Mouse (Mus musculus) bone marrow macrophage, adult 2 months (primary cell): Measurements from ENCODE around the gene Olfr342.

Experiments
- CTCF ChIP-seq: IDR thresholded peaks from 2 replicates; pipeline ENCODE4 v1.5.1; 2012; ENCODE audit warnings: low read depth, mild to moderate bottlenecking, low read length, moderate library complexity
- POLR2A ChIP-seq: IDR thresholded peaks from 2 replicates; pipeline ENCODE4 v1.6.1; 2012; ENCODE audit warnings: mild to moderate bottlenecking, low read depth, low read length, borderline replicate concordance

- TF ChIP-seq CTCF (no peak), POLR2A (no peak)
These were observed 41.6 kb downstream of the Olfr342 start, which contains the start of gene Olfr344 for GRCm38 (mm10) chr2:36566362-36566761.
